Mouse (Mus musculus) neural tube, embryonic 11.5 days (tissue): ENCODE measurements around the gene Opa3. TPM values are rescaled to one million over a fixed set of nuclear protein-coding genes. Genes with fewer than 3 reads are reported as not detected.
A peak's percentile ranks its signal among the peaks of the same experiment; 100 is the strongest.

Experiments used
- ATAC-seq: fragments of 200-750 bp; cut with Nextera tagmentation; 2 replicates; pipeline ENCODE4 v1.8.0; 2017; ENCODE audit warnings: moderate number of reproducible peaks, mild to moderate bottlenecking, moderate TSS enrichment, moderate library complexity; ENCODE audit not compliant: insufficient read depth, low FRiP score, low TSS enrichment
- DNase-seq: peaks from one replicate; pipeline ENCODE4 v3.0.0-alpha.2; 2015; ENCODE audit warnings: low spot score
- H3K27ac ChIP-seq: fragments of 300-500 bp; sonication (generic); 2 replicates; pipeline ENCODE4 v1.5.1; 2014; ENCODE audit warnings: low read depth, mild to moderate bottlenecking, low read length
- H3K27me3 ChIP-seq: fragments of 300-500 bp; sonication (generic); 2 replicates; pipeline ENCODE4 v1.6.1; 2014; ENCODE audit warnings: mild to moderate bottlenecking, low read length, mixed read lengths; ENCODE audit not compliant: control insufficient read depth, insufficient read depth
- H3K36me3 ChIP-seq: fragments of 300-500 bp; sonication (generic); 2 replicates; pipeline ENCODE4 v1.6.1; 2014; ENCODE audit warnings: mild to moderate bottlenecking, low read length, moderate library complexity, mixed read lengths; ENCODE audit not compliant: control insufficient read depth, insufficient read depth
- H3K4me1 ChIP-seq: fragments of 300-500 bp; sonication (generic); 2 replicates; pipeline ENCODE4 v1.6.1; 2014; ENCODE audit warnings: low read length, mixed read lengths; ENCODE audit not compliant: control insufficient read depth, insufficient read depth
- H3K4me2 ChIP-seq: fragments of 300-500 bp; sonication (generic); 2 replicates; pipeline ENCODE4 v1.6.1; 2014; ENCODE audit warnings: low read depth, mild to moderate bottlenecking, moderate library complexity
- H3K4me3 ChIP-seq: fragments of 300-500 bp; sonication (generic); 2 replicates; pipeline ENCODE4 v1.5.1; 2014; ENCODE audit warnings: low read depth, low read length
- H3K9ac ChIP-seq: fragments of 300-500 bp; sonication (generic); 2 replicates; pipeline ENCODE4 v1.6.1; 2014; ENCODE audit warnings: mild to moderate bottlenecking, low read length
- H3K9me3 ChIP-seq: fragments of 300-500 bp; sonication (generic); 2 replicates; pipeline ENCODE4 v1.6.1; 2016; ENCODE audit warnings: low read length; ENCODE audit not compliant: control insufficient read depth
- WGBS: fragments of 180-500 bp; shearing (Covaris S2); extraction: QIAGEN DNeasy Blood & Tissue Kit; methylation state at CpG from one replicate; pipeline ENCODE4 v1.1.7; 2014; 5-methylcytosine and 5-hydroxymethylcytosine counted together
- polyA plus RNA-seq: library from polyadenylated mRNA; unstranded; fragments of >200 nt; fragmentation: Nextera tagmentation; extraction: Ambion mirVana; gene quantifications from 2 replicates; pipeline ENCODE4 v1.2.1, GENCODE M21; 2014

Gene Opa3
- polyA plus RNA-seq, 1 experiment from 2014 or later, result 45.9 TPM

DNA sequence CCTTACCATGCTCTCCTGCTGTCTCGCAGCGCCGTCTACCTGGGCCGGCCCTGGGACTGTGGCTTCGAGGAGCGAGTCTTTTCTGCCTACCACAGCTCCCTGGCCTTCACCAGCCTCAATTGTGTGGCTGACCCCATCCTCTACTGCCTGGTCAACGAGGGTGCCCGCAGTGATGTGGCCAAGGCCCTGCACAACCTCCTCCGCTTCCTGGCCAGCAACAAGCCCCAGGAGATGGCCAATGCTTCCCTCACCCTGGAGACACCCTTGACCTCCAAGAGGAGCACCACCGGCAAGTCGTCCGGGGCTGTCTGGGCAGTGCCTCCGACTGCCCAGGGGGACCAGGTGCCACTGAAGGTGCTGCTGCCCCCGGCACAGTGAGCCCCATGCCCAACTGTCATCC is 5.3 kb upstream of the Opa3 start:
- no peak for ATAC-seq
- WGBS, result 91% methylated on average over 14 of the region's 14 CpGs

DNA sequence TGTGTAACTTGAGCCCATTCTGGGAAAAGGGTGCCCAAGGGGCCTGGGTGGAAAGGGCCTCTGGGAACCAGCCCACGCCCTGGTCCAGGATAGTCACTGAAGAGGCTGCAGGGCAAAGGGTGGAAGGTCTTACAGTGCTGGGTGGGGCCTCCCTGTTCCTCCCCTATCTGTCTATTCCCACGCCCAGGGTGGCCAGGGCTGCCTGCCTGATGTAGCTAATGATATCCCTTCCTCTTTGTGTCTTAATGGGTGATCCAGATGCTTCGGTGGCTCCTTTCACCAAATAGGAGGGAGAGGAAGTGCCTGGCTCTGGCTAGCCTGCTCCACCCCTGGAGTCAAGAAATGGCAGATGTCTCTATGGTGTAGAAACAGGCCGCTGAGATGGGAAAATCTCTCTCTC is 3.2 kb upstream of the Opa3 start:
- H3K4me3 ChIP-seq, result no peak overlapping the region
- no peaks in the 10 kb centered on the region for H3K9me3 ChIP-seq
- DNase-seq (no peak), ATAC-seq (no peak)
- H3K36me3 ChIP-seq, result no peaks in the 10 kb centered on the region; the same call in 1 of the 2 replicates
- H3K27ac ChIP-seq, result no peak overlapping the region
- H3K4me2 ChIP-seq, result no peak overlapping the region
- WGBS, result 83% methylated on average over 4 of the region's 4 CpGs
- no peaks in the 10 kb centered on the region for H3K27me3 ChIP-seq
- H3K9ac ChIP-seq, result no peak overlapping the region
- peaks cover 10% of the 10 kb centered on the region for H3K4me1 ChIP-seq

More for the DNA sequence above, 5.3 kb upstream of the Opa3 start:
- Histone ChIP-seq H3K36me3 (no peaks in the 10 kb centered on the region; the same call in 1 of the 2 replicates), H3K4me2 (no peak overlapping the region), H3K27ac (no peak overlapping the region), H3K4me3 (no peak overlapping the region), H3K4me1 (peaks cover 6% of the 10 kb centered on the region), H3K27me3 (no peaks in the 10 kb centered on the region), H3K9ac (no peak overlapping the region), H3K9me3 (no peaks in the 10 kb centered on the region)
- DNase-seq, result no peak

DNA sequence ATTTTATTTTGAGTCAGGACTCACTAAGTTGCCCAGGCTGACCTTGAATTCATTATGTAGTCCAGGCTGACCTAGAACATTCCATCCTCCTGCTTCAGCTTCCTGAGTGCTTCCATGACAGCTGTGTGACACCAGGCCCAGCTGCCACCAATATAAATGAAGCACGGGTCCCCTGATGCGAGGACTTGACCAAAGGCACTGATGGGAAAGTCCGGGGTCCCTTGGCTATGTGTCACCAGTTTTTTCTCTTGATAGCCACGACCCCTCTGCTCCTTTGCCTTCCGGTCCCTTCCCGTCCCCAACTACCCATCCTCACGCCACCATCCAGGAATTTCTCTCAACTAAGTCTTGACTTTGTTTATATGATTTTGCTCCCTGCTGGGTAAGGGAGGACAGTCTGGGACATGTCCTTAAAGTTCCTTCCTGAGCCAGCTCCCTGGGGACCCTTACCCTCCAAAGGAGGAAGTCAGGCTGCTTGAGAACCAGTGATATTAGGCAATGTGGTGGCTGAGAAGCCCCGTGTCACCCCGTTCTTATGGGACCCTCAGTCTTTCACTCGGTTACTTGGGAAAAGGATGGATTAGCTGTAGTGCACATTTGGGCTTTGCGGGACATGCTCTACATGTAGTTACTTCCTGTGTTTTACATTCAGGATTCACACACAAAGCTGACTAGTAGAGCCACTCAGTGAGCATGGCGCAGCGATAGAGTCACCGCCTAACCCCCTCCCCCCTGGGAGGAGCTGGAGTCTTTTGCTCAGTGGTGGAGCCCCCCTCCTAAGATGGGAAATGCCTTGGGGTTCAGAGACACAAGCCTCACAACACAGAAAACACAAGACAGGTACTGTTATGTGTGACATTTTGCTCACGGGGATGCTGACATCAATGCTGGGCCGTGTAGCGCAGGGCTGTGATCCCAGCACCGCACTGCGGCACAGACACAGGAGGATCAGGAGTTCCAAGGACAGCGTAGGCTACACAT is 1.0 kb upstream of the Opa3 start:
- H3K4me1 ChIP-seq, result peaks cover 10% of the 10 kb centered on the region
- peak overlapping the region; percentile 81 for H3K4me2 ChIP-seq
- H3K27me3 ChIP-seq, result no peaks in the 10 kb centered on the region
- H3K4me3 ChIP-seq, result peak overlapping the region; percentile 58
- no peak for DNase-seq
- H3K9me3 ChIP-seq, result no peaks in the 10 kb centered on the region
- H3K9ac ChIP-seq, result peak overlapping the region; percentile 64
- 18% methylated on average over 20 of the region's 20 CpGs for WGBS
- H3K27ac ChIP-seq, result peak overlapping the region; percentile 82
- H3K36me3 ChIP-seq, result no peaks in the 10 kb centered on the region; the same call in 1 of the 2 replicates
- ATAC-seq, result peak; percentile 8; the same call in 1 of the 2 replicates

DNA sequence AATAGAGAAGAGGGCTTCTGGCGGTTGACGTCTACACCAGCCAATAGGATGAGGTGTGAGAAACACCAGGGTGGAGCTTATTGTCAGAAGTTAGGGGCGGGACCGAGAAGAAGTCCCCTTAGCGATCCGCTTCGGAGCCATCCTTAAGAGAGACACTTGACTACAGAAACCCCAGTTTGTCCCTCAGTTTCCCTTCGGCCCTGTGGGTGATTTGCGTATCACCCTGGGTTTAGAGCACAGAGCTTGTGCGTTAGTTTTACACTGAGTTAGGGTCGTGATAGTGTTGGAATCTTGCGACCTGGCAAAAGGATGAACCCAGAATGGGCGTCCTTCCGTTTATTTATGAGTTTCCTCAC is 637 bp downstream of the Opa3 start:
- H3K4me1 ChIP-seq, result peaks cover 10% of the 10 kb centered on the region
- H3K9ac ChIP-seq, result peak overlapping the region; percentile 68
- WGBS, result under 1% methylated on average over 14 of the region's 14 CpGs
- no peak for DNase-seq
- peak overlapping the region; percentile 84 for H3K4me2 ChIP-seq
- no peaks in the 10 kb centered on the region; the same call in 1 of the 2 replicates for H3K36me3 ChIP-seq
- ATAC-seq, result no peak
- H3K4me3 ChIP-seq, result peak overlapping the region; percentile 58
- H3K27me3 ChIP-seq, result no peaks in the 10 kb centered on the region
- 0 out of 2 replicates have a peak overlapping the region, but pooled peaks have one; percentile 45 for H3K27ac ChIP-seq
- no peaks in the 10 kb centered on the region for H3K9me3 ChIP-seq

DNA sequence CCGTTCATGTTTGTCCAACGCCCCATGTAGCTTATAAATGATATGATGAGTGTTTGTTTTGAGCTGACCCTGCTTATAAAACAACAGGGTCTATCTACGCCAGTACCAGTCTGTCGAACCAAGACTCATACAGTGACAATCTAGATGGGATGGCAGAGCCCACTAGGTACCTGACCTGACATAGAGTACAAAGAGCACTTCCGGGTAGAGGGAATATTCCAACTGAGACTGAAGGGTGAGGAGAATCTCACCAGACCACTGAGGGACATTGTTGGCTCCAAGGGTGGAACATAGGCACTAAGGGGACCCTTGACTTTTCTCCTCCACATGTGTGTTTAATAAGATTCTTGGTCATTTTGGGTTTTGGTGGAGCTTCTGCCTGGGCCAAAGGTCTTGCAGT is 1.3 kb downstream of the Opa3 start:
- H3K4me2 ChIP-seq, result peak overlapping the region; percentile 84
- 44% methylated on average over 5 of the region's 5 CpGs for WGBS
- no peaks in the 10 kb centered on the region; the same call in 1 of the 2 replicates for H3K36me3 ChIP-seq
- peak overlapping the region; percentile 68 for H3K9ac ChIP-seq
- peak overlapping the region; percentile 58 for H3K4me3 ChIP-seq
- H3K27ac ChIP-seq, result no peak overlapping the region
- DNase-seq (no peak), ATAC-seq (no peak)
- H3K9me3 ChIP-seq, result no peaks in the 10 kb centered on the region
- peaks cover 10% of the 10 kb centered on the region for H3K4me1 ChIP-seq
- H3K27me3 ChIP-seq, result no peaks in the 10 kb centered on the region

DNA sequence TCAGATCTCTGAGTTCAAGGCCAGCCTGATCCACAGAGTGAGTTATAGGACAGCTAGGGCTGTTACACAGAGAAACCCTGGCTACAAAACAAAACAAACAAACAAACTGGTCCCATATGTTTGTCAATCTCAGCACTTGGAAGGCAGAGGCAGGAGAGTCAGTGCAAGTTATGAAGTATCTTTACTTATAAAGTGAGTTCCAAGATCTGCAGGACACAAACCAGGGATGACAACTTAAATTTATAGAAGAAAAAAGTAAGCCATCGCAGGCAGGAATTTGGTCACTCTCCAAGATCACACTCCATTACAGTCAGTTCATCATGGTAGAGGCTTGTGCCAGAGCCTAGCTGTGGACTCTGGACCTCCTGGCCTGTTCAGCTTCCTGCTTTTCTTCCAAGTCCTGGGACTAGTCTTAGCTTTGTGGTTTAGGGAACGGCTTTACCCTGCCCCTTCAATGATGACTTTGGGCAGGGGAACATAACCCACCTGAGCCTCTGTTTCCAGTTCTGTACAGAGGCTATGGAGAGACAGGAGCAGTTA is 2.0 kb downstream of the Opa3 start:
- Histone ChIP-seq H3K36me3 (no peaks in the 10 kb centered on the region; the same call in 1 of the 2 replicates), H3K4me2 (0 out of 2 replicates have a peak overlapping the region, but pooled peaks have one; percentile 84), H3K27me3 (no peaks in the 10 kb centered on the region), H3K4me3 (no peak overlapping the region), H3K9ac (no peak overlapping the region), H3K4me1 (peaks cover 10% of the 10 kb centered on the region), H3K9me3 (no peaks in the 10 kb centered on the region), H3K27ac (no peak overlapping the region)
- ATAC-seq (no peak), DNase-seq (no peak)
- 90% methylated on average over 2 of the region's 2 CpGs for WGBS

DNA sequence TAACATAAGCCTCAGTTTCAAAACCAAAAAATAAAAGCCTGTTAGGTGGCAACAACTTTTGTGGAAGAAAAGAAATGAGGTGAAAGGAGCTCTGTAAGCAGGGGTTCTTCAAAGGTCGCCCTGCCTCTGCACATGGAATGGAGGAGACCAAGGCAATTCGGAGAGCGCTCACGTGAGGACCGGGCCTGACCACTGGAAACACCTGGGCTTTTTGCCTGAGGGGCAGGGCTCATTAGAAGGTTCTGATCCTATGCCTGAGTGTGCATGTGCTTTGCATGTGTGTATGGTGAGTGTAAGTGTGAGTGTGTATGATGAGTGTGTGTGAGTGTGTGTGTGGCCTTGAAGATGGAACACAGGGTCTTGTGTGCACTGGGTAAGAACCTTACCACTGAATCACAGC is 2.8 kb downstream of the Opa3 start:
- Histone ChIP-seq H3K27me3 (no peaks in the 10 kb centered on the region), H3K9me3 (no peaks in the 10 kb centered on the region), H3K9ac (no peak overlapping the region), H3K4me1 (peaks cover 10% of the 10 kb centered on the region), H3K36me3 (no peaks in the 10 kb centered on the region), H3K4me2 (no peak overlapping the region), H3K4me3 (no peak overlapping the region), H3K27ac (no peak overlapping the region)
- WGBS, result 98% methylated on average over 5 of the region's 5 CpGs
- no peak for DNase-seq
- no peak for ATAC-seq

DNA sequence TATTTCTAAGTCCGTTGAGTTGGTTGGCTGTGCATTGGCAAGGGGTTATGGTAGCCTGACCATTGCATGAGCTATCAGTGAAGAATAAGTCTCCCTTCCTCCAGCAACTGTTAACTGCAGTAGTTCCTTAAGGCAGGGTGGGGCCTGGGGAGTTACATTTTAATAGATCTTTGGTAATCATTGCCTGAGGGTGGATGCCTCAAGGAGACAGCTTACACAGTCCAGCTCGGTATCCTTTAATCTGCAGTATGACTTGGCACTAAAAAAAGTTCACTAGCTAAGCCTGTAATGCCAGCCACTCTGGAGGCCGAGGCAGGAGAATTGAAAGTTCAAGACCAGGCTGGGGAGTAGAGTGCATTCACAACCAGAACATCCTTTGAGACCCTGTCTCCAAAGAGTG is 3.7 kb downstream of the Opa3 start:
- WGBS, result 94% methylated on average over 3 of the region's 3 CpGs
- H3K9ac ChIP-seq, result no peak overlapping the region

More for the DNA sequence above, 3.7 kb downstream of the Opa3 start:
- no peak overlapping the region for H3K4me2 ChIP-seq
- no peaks in the 10 kb centered on the region for H3K36me3 ChIP-seq
- no peak for DNase-seq
- no peaks in the 10 kb centered on the region for H3K9me3 ChIP-seq
- H3K27me3 ChIP-seq, result no peaks in the 10 kb centered on the region
- H3K4me3 ChIP-seq, result no peak overlapping the region
- H3K27ac ChIP-seq, result no peak overlapping the region
- peaks cover 8% of the 10 kb centered on the region for H3K4me1 ChIP-seq
- ATAC-seq, result no peak
